Mouse (Mus musculus) midbrain, embryonic 12.5 days (tissue): ENCODE data around the gene P3h4. TPM values are rescaled to one million over a fixed set of nuclear protein-coding genes. Genes with fewer than 3 reads are reported as not detected.

ENCODE experiments used
- ATAC-seq: fragments of 200-750 bp; cut with Nextera tagmentation; 2 replicates; pipeline ENCODE4 v1.8.0; 2017; ENCODE audit warnings: low read depth, moderate TSS enrichment, moderate library complexity; ENCODE audit not compliant: low FRiP score
- H3K27ac ChIP-seq: fragments of 300-500 bp; sonication (generic); replicated peaks from 2 replicates; pipeline ENCODE4 v1.5.1; 2016; ENCODE audit warnings: mild to moderate bottlenecking
- H3K27me3 ChIP-seq: fragments of 300-500 bp; sonication (generic); 2 replicates; pipeline ENCODE4 v1.6.1; 2016; ENCODE audit warnings: mild to moderate bottlenecking
- H3K36me3 ChIP-seq: fragments of 300-500 bp; sonication (generic); 2 replicates; pipeline ENCODE4 v1.6.1; 2016
- H3K4me1 ChIP-seq: fragments of 300-500 bp; sonication (generic); 2 replicates; pipeline ENCODE4 v1.6.1; 2016
- H3K4me2 ChIP-seq: fragments of 300-500 bp; sonication (generic); replicated peaks from 2 replicates; pipeline ENCODE4 v1.6.1; 2016; ENCODE audit warnings: mild to moderate bottlenecking, moderate library complexity
- H3K4me3 ChIP-seq: fragments of 300-500 bp; sonication (generic); 2 replicates; pipeline ENCODE4 v1.5.1; 2016; ENCODE audit warnings: mild to moderate bottlenecking
- H3K9ac ChIP-seq: fragments of 300-500 bp; sonication (generic); replicated peaks from 2 replicates; pipeline ENCODE4 v1.6.1; 2016; ENCODE audit warnings: mild to moderate bottlenecking, moderate library complexity
- H3K9me3 ChIP-seq: fragments of 300-500 bp; sonication (generic); 2 replicates; pipeline ENCODE4 v1.6.1; 2016; ENCODE audit warnings: mild to moderate bottlenecking
- WGBS: fragments of 180-500 bp; shearing (Covaris S2); methylation state at CpG from one replicate; pipeline ENCODE4 v1.1.7; 2016; 5-methylcytosine and 5-hydroxymethylcytosine counted together
- polyA plus RNA-seq: library from polyadenylated mRNA; unstranded; fragments of >200 nt; fragmentation: Nextera tagmentation; extraction: Ambion mirVana; gene quantifications from 2 replicates; pipeline ENCODE4 v1.2.1, GENCODE M21; 2016

The P3h4 gene
- polyA plus RNA-seq, 1 experiment from 2014 or later = 25.4 TPM

DNA sequence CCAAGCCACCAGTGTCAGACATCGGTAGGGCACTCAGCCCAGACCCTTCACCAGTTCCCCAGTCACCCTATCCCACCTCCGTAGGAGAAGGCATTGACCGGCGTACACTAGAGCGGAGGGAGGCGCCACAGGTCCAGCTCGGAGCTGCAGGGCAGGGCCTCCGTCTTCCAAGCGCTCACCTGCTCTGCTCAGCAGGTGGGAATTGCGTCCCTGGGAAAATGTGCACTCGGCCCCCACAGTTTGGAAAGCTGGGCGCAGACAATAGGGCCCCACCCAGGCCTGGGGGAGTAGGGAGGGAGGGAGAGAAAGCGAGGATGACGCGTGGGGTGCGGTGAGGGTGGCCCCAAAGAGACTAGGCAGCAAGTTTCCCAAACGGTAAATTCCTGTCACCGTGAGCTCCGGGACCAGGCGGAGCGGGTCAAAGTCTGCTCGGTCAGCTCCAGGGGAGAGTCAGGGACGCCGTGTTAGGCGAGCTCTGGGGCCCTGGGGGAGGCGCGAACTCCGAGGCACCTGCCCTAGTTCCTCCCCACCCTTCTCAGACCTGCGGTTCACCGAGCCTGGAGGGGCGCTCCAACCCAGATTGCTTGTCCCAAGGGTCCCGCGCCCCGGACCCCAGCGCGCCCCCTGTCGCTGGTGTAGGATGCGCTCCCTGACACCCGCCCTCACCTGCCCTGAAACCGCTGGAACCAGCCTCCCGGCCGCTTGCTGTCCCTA is 17.6 kb downstream of the P3h4 start:
- peak overlapping the region; percentile 64 for H3K4me3 ChIP-seq
- peak; percentile 45 for ATAC-seq
- peaks cover 41% of the 10 kb centered on the region for H3K27me3 ChIP-seq
- no peaks in the 10 kb centered on the region for H3K36me3 ChIP-seq
- peak overlapping the region; percentile 56; the same call in 1 of the 2 replicates for H3K27ac ChIP-seq
- H3K4me1 ChIP-seq = peaks cover 25% of the 10 kb centered on the region
- H3K9ac ChIP-seq = peak overlapping the region; percentile 78
- peak overlapping the region; percentile 59 for H3K4me2 ChIP-seq
- 2% methylated on average over 36 of the region's 42 CpGs for WGBS
- no peaks in the 10 kb centered on the region for H3K9me3 ChIP-seq

- Histone ChIP-seq H3K4me2 (peak overlapping the region; percentile 59), H3K27ac (no peak overlapping the region; the same call in 1 of the 2 replicates), H3K9me3 (no peaks in the 10 kb centered on the region), H3K36me3 (no peaks in the 10 kb centered on the region), H3K4me3 (peak overlapping the region; percentile 64), H3K27me3 (peaks cover 41% of the 10 kb centered on the region), H3K4me1 (peaks cover 25% of the 10 kb centered on the region), H3K9ac (no peak overlapping the region; the same call in 1 of the 2 replicates)
- ATAC-seq = no peak
- 30% methylated on average over 16 of the region's 17 CpGs for WGBS
Observed at GRCm38 (mm10) chr11:100395861-100396631, 18.6 kb downstream of the P3h4 start.

DNA sequence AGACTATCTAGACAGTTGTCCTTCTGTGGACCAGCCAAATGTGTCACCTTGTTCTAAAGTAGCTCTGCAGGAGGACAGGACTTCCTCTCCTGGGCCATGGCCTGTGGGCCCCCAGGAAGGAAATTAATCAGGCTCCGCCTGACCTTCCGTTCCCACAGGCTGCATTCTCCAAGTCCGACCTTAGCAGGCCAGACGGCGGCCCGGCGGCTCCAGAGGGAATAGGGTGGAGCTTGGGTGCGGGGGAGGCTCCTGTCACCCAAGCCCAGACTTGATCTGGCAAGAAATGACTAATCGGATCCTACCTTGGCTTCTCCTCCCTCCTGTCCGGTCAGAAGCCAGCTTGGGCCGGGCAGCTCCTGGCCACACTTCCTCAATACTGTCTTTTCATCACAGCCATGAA is 19.4 kb downstream of the P3h4 start:
- WGBS = 36% methylated on average over 11 of the region's 11 CpGs

DNA sequence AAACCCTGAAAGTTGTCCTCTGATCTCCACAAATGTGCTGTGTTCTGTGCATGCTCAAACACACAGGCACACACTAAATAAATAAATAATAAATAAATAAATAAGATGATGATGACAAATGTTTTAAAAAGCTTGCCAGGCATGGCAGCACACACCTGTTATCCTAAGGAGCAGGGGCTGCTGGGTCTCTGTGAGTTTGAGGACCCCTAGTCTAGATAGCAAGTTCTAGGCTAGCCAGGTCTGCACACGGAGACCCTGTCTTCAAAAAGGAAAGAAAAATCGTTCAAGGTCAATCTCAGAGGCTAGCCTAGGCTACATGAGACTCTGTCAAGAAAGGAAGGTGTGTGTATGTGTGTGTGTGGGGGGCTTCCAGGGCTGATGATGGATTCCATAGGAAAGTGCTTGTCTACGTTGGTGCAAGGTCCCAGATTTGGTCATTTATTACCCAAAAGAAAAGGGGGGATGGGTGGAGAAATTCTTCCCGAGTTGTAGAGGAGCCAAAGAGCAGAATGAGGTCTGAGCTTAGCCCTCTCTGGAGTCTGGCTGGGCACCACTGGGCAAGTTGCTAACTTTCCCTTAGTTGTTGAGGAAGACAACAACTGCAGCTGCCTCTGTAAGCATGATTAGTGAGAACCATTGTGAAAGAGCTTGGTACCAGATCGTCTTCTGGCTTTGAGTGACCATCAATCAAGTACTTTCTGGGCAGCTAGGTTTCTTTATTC is 20.1 kb downstream of the P3h4 start:
- no peak overlapping the region for H3K4me2 ChIP-seq
- no peak overlapping the region for H3K27ac ChIP-seq
- no peak for ATAC-seq
- H3K4me1 ChIP-seq = peaks cover 30% of the 10 kb centered on the region
- no peak overlapping the region for H3K9ac ChIP-seq
- H3K36me3 ChIP-seq = no peaks in the 10 kb centered on the region
- no peak overlapping the region for H3K4me3 ChIP-seq
- H3K9me3 ChIP-seq = no peaks in the 10 kb centered on the region
- H3K27me3 ChIP-seq = peaks cover 36% of the 10 kb centered on the region
- WGBS = 78% methylated on average over 5 of the region's 5 CpGs

More for the DNA sequence above, 19.4 kb downstream of the P3h4 start:
- peak overlapping the region; percentile 59 for H3K4me2 ChIP-seq
- H3K4me3 ChIP-seq = peak overlapping the region; percentile 64; the same call in 1 of the 2 replicates
- H3K4me1 ChIP-seq = peaks cover 28% of the 10 kb centered on the region
- no peak overlapping the region for H3K27ac ChIP-seq
- peaks cover 36% of the 10 kb centered on the region for H3K27me3 ChIP-seq
- H3K9ac ChIP-seq = 0 out of 2 replicates have a peak overlapping the region, but pooled peaks have one; percentile 3
- no peaks in the 10 kb centered on the region for H3K36me3 ChIP-seq
- no peaks in the 10 kb centered on the region for H3K9me3 ChIP-seq
- no peak for ATAC-seq

DNA sequence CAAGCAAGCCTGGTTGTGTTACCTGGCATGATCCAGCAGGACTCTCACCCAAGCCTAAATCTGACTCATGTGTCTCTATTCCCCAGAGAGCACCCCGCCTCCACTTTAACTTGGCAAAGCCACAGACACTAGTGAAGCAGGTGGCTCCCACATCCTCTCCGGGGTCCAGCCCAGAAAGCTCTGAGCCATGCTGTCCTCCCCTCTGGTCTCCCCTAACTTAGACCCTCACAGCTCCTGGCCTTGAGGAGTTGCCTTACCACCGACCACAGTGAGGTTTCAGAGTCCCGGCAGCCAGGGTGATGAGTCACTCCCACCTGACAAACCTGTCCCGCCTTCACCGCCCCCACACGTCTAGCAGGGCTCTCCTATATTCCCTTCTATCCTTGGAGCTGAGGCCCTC is 20.9 kb downstream of the P3h4 start:
- H3K4me1 ChIP-seq = peaks cover 30% of the 10 kb centered on the region
- H3K27me3 ChIP-seq = peaks cover 36% of the 10 kb centered on the region
- H3K4me3 ChIP-seq = no peak overlapping the region
- H3K9me3 ChIP-seq = no peaks in the 10 kb centered on the region
- no peak for ATAC-seq
- H3K27ac ChIP-seq = no peak overlapping the region
- 89% methylated on average over 7 of the region's 7 CpGs for WGBS
- no peak overlapping the region for H3K4me2 ChIP-seq
- no peak overlapping the region for H3K9ac ChIP-seq
- no peaks in the 10 kb centered on the region for H3K36me3 ChIP-seq

DNA sequence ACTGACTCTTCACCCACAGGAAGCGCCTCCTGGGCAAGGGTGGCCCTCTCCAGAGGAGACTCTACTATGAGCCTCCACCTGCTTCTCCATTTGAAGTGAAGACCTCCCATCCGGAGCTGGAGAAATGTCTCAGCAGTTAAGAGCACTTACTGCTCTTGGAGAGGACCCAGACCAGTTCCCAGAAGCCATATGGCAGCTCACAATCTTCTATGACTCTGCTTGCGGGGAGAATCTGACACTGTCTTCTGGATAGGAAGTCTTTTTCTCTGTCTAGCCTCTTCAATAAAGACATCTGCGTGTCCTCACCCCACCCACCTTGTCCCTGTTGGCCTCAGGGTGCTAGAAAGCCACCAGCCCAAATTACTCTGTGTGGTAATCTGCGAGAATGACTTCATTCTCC is 21.7 kb downstream of the P3h4 start:
- no peaks in the 10 kb centered on the region for H3K9me3 ChIP-seq
- ATAC-seq = no peak
- H3K27ac ChIP-seq = no peak overlapping the region
- no peaks in the 10 kb centered on the region for H3K36me3 ChIP-seq
- no peak overlapping the region for H3K4me2 ChIP-seq
- H3K27me3 ChIP-seq = peaks cover 36% of the 10 kb centered on the region
- H3K4me1 ChIP-seq = peaks cover 30% of the 10 kb centered on the region
- no peak overlapping the region for H3K4me3 ChIP-seq
- H3K9ac ChIP-seq = no peak overlapping the region
- 84% methylated on average over 5 of the region's 5 CpGs for WGBS

GRCm38 (mm10) chr11:100391884-100392345 is 22.7 kb downstream of the P3h4 start:
- WGBS = 66% methylated on average over 7 of the region's 7 CpGs
- Histone ChIP-seq H3K36me3 (no peaks in the 10 kb centered on the region), H3K4me3 (no peak overlapping the region), H3K9ac (no peak overlapping the region), H3K27me3 (peaks cover 31% of the 10 kb centered on the region), H3K4me1 (peaks cover 26% of the 10 kb centered on the region), H3K4me2 (no peak overlapping the region), H3K27ac (no peak overlapping the region), H3K9me3 (no peaks in the 10 kb centered on the region)
- no peak for ATAC-seq

GRCm38 (mm10) chr11:100391081-100391883 is 23.4 kb downstream of the P3h4 start:
- no peak overlapping the region for H3K27ac ChIP-seq
- H3K9ac ChIP-seq = no peak overlapping the region
- 0 out of 2 replicates have a peak, but pooled peaks cover under 1% of the 10 kb centered on the region for H3K36me3 ChIP-seq
- peaks cover 20% of the 10 kb centered on the region for H3K4me1 ChIP-seq
- no peak overlapping the region for H3K4me3 ChIP-seq
- WGBS = 68% methylated on average over 9 of the region's 9 CpGs
- H3K27me3 ChIP-seq = peaks cover 25% of the 10 kb centered on the region
- no peak for ATAC-seq
- no peak overlapping the region for H3K4me2 ChIP-seq
- H3K9me3 ChIP-seq = no peaks in the 10 kb centered on the region

DNA sequence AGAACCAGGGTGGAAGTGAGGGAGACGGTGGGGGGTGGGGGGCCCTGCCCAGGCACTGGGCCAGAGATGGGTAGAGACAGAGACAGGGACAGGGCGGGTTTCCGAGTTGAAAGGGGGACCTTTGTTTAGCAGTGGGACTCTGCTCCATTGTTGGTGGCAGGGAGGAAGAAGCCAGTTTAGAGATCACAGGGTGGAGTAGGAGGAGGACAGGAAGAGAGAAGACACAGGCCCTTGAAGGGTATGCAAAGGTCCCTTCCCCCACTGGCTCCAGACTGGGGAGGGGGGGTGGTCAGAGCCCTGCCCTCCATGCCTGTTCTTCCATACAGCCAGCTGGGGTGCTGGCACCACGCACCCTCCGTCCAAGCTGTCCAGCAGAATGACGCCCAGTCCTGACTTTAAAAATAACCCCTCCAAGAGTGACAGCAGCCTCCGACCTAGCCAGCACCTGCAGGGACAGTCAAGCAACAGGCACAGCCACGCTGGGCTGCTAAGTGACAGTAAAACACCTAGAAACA is 24.6 kb downstream of the P3h4 start:
- H3K9me3 ChIP-seq = no peaks in the 10 kb centered on the region
- no peak overlapping the region for H3K4me3 ChIP-seq
- 44% methylated on average over 8 of the region's 8 CpGs for WGBS
- H3K4me1 ChIP-seq = peaks cover 7% of the 10 kb centered on the region; the same call in 1 of the 2 replicates
- no peak for ATAC-seq
- peaks cover 12% of the 10 kb centered on the region for H3K27me3 ChIP-seq
- H3K4me2 ChIP-seq = no peak overlapping the region
- no peak overlapping the region for H3K9ac ChIP-seq
- H3K27ac ChIP-seq = no peak overlapping the region
- H3K36me3 ChIP-seq = peaks cover 9% of the 10 kb centered on the region; the same call in 1 of the 2 replicates

- Histone ChIP-seq H3K4me1 (peaks cover 6% of the 10 kb centered on the region; the same call in 1 of the 2 replicates), H3K36me3 (peaks cover 11% of the 10 kb centered on the region; the same call in 1 of the 2 replicates), H3K27me3 (no peaks in the 10 kb centered on the region), H3K4me3 (no peak overlapping the region), H3K9me3 (no peaks in the 10 kb centered on the region), H3K9ac (no peak overlapping the region), H3K27ac (no peak overlapping the region), H3K4me2 (no peak overlapping the region)
- WGBS = 90% methylated on average over 6 of the region's 6 CpGs
- ATAC-seq = no peak
Observed at GRCm38 (mm10) chr11:100388588-100388987, 26.0 kb downstream of the P3h4 start.
